Mouse (Mus musculus): ENCODE data around the gene Iqck. TPM values are rescaled to one million over a fixed set of nuclear protein-coding genes. Genes with fewer than 3 reads are reported as not detected.

Gene Iqck
- polyA plus RNA-seq, 1 experiment from 2014 or later = 0.68 TPM

DNA sequence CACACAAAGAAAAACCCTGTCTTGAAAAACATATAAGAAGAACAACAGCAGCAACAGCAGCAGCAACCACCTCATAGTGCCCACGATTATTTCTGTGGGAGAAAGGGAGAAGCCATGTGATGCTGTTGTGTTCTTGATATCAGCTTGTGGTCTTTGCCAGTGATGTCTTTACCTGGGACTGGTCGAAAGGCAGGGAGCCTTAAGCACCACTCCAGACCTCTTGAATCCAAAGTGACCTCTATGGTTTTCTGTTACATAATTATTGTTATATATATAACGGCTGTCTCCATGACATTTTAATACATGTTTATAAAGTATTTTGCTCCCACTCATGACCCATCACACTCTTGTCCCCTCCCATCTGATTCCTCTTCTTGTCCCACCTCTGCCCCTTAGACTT, 70.0 kb downstream of the Iqck start:
- Histone ChIP-seq H3K4me2 (no peak overlapping the region), H3K36me3 (no peaks in the 10 kb centered on the region), H3K27me3 (replicated peaks) (no peaks in the 10 kb centered on the region), H3K4me3 (no peak overlapping the region), H3K9me3 (replicated peaks) (no peaks in the 10 kb centered on the region), H3K4me1 (no peaks in the 10 kb centered on the region), H3K9ac (no peak overlapping the region), H3K27ac (no peak overlapping the region)
- no peak for ATAC-seq
- 80% methylated on average over 3 of the region's 3 CpGs for WGBS (ENCODE audit: insufficient replicate concordance)

GRCm38 (mm10) chr7:118926516-118927260, 71.1 kb downstream of the Iqck start:
- 66% methylated on average over 6 of the region's 6 CpGs for WGBS (ENCODE audit: insufficient replicate concordance)

GRCm38 (mm10) chr7:118927279-118927678, 71.7 kb downstream of the Iqck start:
- Histone ChIP-seq H3K4me3 (no peak overlapping the region), H3K27ac (no peak overlapping the region), H3K9me3 (replicated peaks) (no peaks in the 10 kb centered on the region), H3K9ac (no peak overlapping the region), H3K27me3 (replicated peaks) (no peaks in the 10 kb centered on the region), H3K4me2 (no peak overlapping the region), H3K4me1 (no peaks in the 10 kb centered on the region), H3K36me3 (no peaks in the 10 kb centered on the region)
- WGBS (ENCODE audit: insufficient replicate concordance) = 67% methylated on average over 2 of the region's 2 CpGs
- ATAC-seq = no peak

More at GRCm38 (mm10) chr7:118926516-118927260, 71.1 kb downstream of the Iqck start:
- Histone ChIP-seq H3K27ac (no peak overlapping the region), H3K4me3 (no peak overlapping the region), H3K9ac (no peak overlapping the region), H3K27me3 (replicated peaks) (no peaks in the 10 kb centered on the region), H3K36me3 (no peaks in the 10 kb centered on the region), H3K4me2 (no peak overlapping the region), H3K9me3 (replicated peaks) (no peaks in the 10 kb centered on the region), H3K4me1 (no peaks in the 10 kb centered on the region)
- ATAC-seq = no peak

DNA sequence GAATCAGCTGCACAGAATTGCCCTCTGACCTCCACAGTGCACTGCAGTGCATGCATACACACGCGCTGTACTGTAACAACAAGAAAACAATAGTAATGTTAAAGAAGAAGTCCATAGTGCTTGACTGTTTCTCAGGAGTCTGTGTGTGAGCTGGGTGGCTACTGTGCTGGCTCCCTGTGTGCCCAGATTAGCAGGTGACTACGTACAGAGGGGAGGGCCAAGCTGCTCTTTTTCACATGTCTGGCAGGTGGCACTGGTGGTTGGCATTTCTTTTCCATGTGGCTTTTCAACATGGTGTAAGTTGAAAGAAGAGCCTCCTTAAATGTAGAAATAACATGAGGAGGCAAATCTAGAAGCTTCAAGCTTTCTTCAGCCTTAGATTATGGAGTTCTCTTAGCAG, 72.8 kb downstream of the Iqck start:
- no peak for ATAC-seq
- no peak overlapping the region for H3K9ac ChIP-seq
- H3K9me3 ChIP-seq (replicated peaks) = no peaks in the 10 kb centered on the region
- no peaks in the 10 kb centered on the region for H3K27me3 ChIP-seq (replicated peaks)
- H3K27ac ChIP-seq = no peak overlapping the region
- no peak overlapping the region for H3K4me3 ChIP-seq
- 76% methylated on average over 3 of the region's 3 CpGs for WGBS (ENCODE audit: insufficient replicate concordance)
- no peaks in the 10 kb centered on the region for H3K4me1 ChIP-seq
- H3K36me3 ChIP-seq = no peaks in the 10 kb centered on the region
- no peak overlapping the region for H3K4me2 ChIP-seq

- ATAC-seq = no peak
- H3K4me3 ChIP-seq = no peak overlapping the region
- no peak overlapping the region for H3K4me2 ChIP-seq
- H3K9me3 ChIP-seq (replicated peaks) = no peaks in the 10 kb centered on the region
- no peak overlapping the region for H3K9ac ChIP-seq
- whole genome bisulfite sequencing (ENCODE audit: insufficient replicate concordance) = 53% methylated on average over 8 of the region's 8 CpGs
- H3K36me3 ChIP-seq = no peaks in the 10 kb centered on the region
- no peaks in the 10 kb centered on the region for H3K4me1 ChIP-seq
- H3K27me3 ChIP-seq (replicated peaks) = no peaks in the 10 kb centered on the region
- H3K27ac ChIP-seq = no peak overlapping the region
Observed at GRCm38 (mm10) chr7:118928916-118929315, 73.4 kb downstream of the Iqck start.

GRCm38 (mm10) chr7:118929601-118930311, 74.2 kb downstream of the Iqck start:
- Histone ChIP-seq H3K9me3 (replicated peaks) (no peaks in the 10 kb centered on the region), H3K27ac (no peak overlapping the region), H3K4me1 (no peaks in the 10 kb centered on the region), H3K4me2 (no peak overlapping the region), H3K9ac (no peak overlapping the region), H3K27me3 (replicated peaks) (no peaks in the 10 kb centered on the region), H3K36me3 (no peaks in the 10 kb centered on the region), H3K4me3 (no peak overlapping the region)
- no peak for ATAC-seq
- WGBS (ENCODE audit: insufficient replicate concordance) = 22% methylated on average over 16 of the region's 16 CpGs

- no peaks in the 10 kb centered on the region for H3K36me3 ChIP-seq
- no peaks in the 10 kb centered on the region for H3K27me3 ChIP-seq (replicated peaks)
- no peak overlapping the region for H3K27ac ChIP-seq
- no peaks in the 10 kb centered on the region for H3K9me3 ChIP-seq (replicated peaks)
- H3K9ac ChIP-seq = no peak overlapping the region
- H3K4me2 ChIP-seq = no peak overlapping the region
- no peak for ATAC-seq
- WGBS (ENCODE audit: insufficient replicate concordance) = 64% methylated on average over 17 of the region's 17 CpGs
- no peaks in the 10 kb centered on the region for H3K4me1 ChIP-seq
- H3K4me3 ChIP-seq = no peak overlapping the region
Observed at GRCm38 (mm10) chr7:118931502-118932395, 76.2 kb downstream of the Iqck start.

- no peak for ATAC-seq
- no peak overlapping the region for H3K9ac ChIP-seq
- H3K4me2 ChIP-seq = no peak overlapping the region
- H3K27me3 ChIP-seq (replicated peaks) = no peaks in the 10 kb centered on the region
- no peak overlapping the region for H3K4me3 ChIP-seq
- peaks cover 8% of the 10 kb centered on the region; the same call in 1 of the 2 replicates for H3K4me1 ChIP-seq
- H3K36me3 ChIP-seq = no peaks in the 10 kb centered on the region
- 37% methylated on average over 2 of the region's 2 CpGs for WGBS (ENCODE audit: insufficient replicate concordance)
- H3K9me3 ChIP-seq (replicated peaks) = no peaks in the 10 kb centered on the region
- H3K27ac ChIP-seq = no peak overlapping the region
Observed at GRCm38 (mm10) chr7:118935306-118935705, 79.8 kb downstream of the Iqck start.

GRCm38 (mm10) chr7:118936844-118937243, 81.3 kb downstream of the Iqck start:
- H3K27me3 ChIP-seq (replicated peaks) = no peaks in the 10 kb centered on the region
- 58% methylated on average over 4 of the region's 4 CpGs for WGBS (ENCODE audit: insufficient replicate concordance)
- no peak overlapping the region for H3K9ac ChIP-seq
- no peaks in the 10 kb centered on the region for H3K9me3 ChIP-seq (replicated peaks)
- H3K4me3 ChIP-seq = no peak overlapping the region
- H3K4me2 ChIP-seq = no peak overlapping the region
- peaks cover 8% of the 10 kb centered on the region; the same call in 1 of the 2 replicates for H3K4me1 ChIP-seq
- no peaks in the 10 kb centered on the region for H3K36me3 ChIP-seq
- no peak for ATAC-seq
- H3K27ac ChIP-seq = no peak overlapping the region

DNA sequence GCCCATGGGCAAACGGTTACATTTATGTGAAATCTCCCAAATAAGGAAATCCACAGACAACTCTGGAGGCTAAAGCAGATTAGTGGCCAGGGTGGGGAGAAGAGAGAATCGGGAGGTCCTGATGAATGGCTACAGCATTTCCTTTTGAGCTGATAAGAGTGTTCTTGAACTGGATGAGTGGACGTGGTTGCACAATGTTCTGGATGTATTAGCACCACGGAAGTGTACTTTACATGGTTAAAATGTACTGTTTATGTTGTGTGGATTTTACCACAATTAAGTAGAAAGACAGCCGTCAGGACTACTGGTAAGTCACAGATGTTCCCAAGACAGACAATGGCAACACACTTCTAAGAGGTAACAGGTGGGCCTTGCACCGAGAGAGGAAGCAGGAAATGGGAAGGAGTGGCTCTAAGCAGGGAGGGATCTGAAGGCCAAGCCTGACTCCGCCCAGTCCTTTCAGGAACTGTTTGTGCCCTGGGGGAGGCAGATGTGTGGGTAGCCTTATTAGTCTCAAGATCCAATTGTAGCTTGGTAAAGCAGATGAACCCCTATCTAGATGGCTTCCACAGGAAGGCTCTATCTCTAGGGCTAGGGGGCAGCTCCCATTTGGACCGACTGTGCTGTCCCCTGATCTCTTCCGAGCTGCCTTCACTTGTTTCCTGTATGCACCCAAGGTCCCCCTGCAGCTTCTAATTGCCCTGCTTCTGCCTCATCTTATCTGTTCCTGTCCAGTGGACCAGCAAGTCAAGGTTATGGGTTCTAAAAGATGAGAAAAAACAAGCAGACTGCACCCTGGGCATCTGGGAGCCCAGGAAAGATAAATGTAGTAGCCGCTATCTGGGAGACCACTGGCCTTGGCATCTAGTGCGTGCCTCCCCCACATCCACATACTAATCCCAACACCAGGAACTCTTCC, 82.2 kb downstream of the Iqck start:
- H3K9ac ChIP-seq = no peak overlapping the region
- H3K36me3 ChIP-seq = no peaks in the 10 kb centered on the region
- no peaks in the 10 kb centered on the region for H3K9me3 ChIP-seq (replicated peaks)
- 0 out of 2 replicates have a peak overlapping the region, but pooled peaks have one; percentile 3 for H3K4me2 ChIP-seq
- ATAC-seq = peak; percentile 61; the same call in 1 of the 2 replicates
- peaks cover 8% of the 10 kb centered on the region; the same call in 1 of the 2 replicates for H3K4me1 ChIP-seq
- no peak overlapping the region for H3K4me3 ChIP-seq
- H3K27ac ChIP-seq = no peak overlapping the region
- H3K27me3 ChIP-seq (replicated peaks) = no peaks in the 10 kb centered on the region
- WGBS (ENCODE audit: insufficient replicate concordance) = 27% methylated on average over 11 of the region's 11 CpGs

- Histone ChIP-seq H3K27me3 (replicated peaks) (no peaks in the 10 kb centered on the region), H3K9me3 (replicated peaks) (no peaks in the 10 kb centered on the region), H3K4me3 (no peak overlapping the region), H3K27ac (no peak overlapping the region), H3K9ac (no peak overlapping the region), H3K4me1 (peaks cover 15% of the 10 kb centered on the region; the same call in 1 of the 2 replicates), H3K4me2 (no peak overlapping the region), H3K36me3 (no peaks in the 10 kb centered on the region)
- ATAC-seq = no peak
- WGBS (ENCODE audit: insufficient replicate concordance) = 65% methylated on average over 3 of the region's 3 CpGs
Observed at GRCm38 (mm10) chr7:118942297-118942696, 86.7 kb downstream of the Iqck start.
